Mouse (Mus musculus) limb, embryonic 14.5 days (tissue): Measurements from ENCODE around the gene Cd300lb. TPM values are rescaled to one million over a fixed set of nuclear protein-coding genes. Genes with fewer than 3 reads are reported as not detected.

Experiments
- ATAC-seq: fragments of 200-750 bp; cut with Nextera tagmentation; 2 replicates; pipeline ENCODE4 v1.8.0; 2017; ENCODE audit warnings: low read depth, moderate number of reproducible peaks, moderate TSS enrichment; ENCODE audit not compliant: low FRiP score
- DNase-seq: peaks from one replicate; pipeline ENCODE4 v3.0.0-alpha.2; 2015; ENCODE audit warnings: low spot score
- H3K27ac ChIP-seq: fragments of 300-500 bp; sonication (generic); replicated peaks from 2 replicates; pipeline ENCODE4 v1.5.1; 2014; ENCODE audit warnings: low read depth, mild to moderate bottlenecking, low read length, moderate library complexity, mixed read lengths
- H3K27me3 ChIP-seq: fragments of 300-500 bp; sonication (generic); 2 replicates; pipeline ENCODE4 v1.6.1; 2014; ENCODE audit warnings: low read length, mixed read lengths; ENCODE audit not compliant: control insufficient read depth, insufficient read depth
- H3K36me3 ChIP-seq: fragments of 300-500 bp; sonication (generic); 2 replicates; pipeline ENCODE4 v1.6.1; 2014; ENCODE audit warnings: mild to moderate bottlenecking, low read length, moderate library complexity, mixed read lengths; ENCODE audit not compliant: control insufficient read depth, insufficient read depth
- H3K4me1 ChIP-seq: fragments of 300-500 bp; sonication (generic); 2 replicates; pipeline ENCODE4 v1.6.1; 2014; ENCODE audit warnings: antibody characterized with exemption, low read length, mixed read lengths; ENCODE audit not compliant: control insufficient read depth, insufficient read depth
- H3K4me2 ChIP-seq: fragments of 300-500 bp; sonication (generic); replicated peaks from 2 replicates; pipeline ENCODE4 v1.6.1; 2014; ENCODE audit warnings: low read depth, mild to moderate bottlenecking, low read length, moderate library complexity; ENCODE audit not compliant: severe bottlenecking
- H3K4me3 ChIP-seq: fragments of 300-500 bp; sonication (generic); replicated peaks from 2 replicates; pipeline ENCODE4 v1.5.1; 2014; ENCODE audit warnings: low read length
- H3K9ac ChIP-seq: fragments of 300-500 bp; sonication (generic); 2 replicates; pipeline ENCODE4 v1.6.1; 2014; ENCODE audit warnings: mild to moderate bottlenecking, low read depth, low read length, moderate library complexity; ENCODE audit not compliant: severe bottlenecking
- H3K9me3 ChIP-seq: fragments of 300-500 bp; sonication (generic); 2 replicates; pipeline ENCODE4 v1.6.1; 2016; ENCODE audit warnings: low read length; ENCODE audit not compliant: control insufficient read depth
- POLR2A ChIP-seq: fragments of 200-500 bp; IDR thresholded peaks from 2 replicates; pipeline ENCODE4 v1.8.0; 2012; ENCODE audit warnings: inconsistent platforms, mild to moderate bottlenecking, moderate library complexity, borderline replicate concordance; ENCODE audit not compliant: insufficient read depth, insufficient read length; ENCODE audit errors: extremely low read depth
- WGBS: fragments of 180-500 bp; shearing (Covaris S2); extraction: QIAGEN DNeasy Blood & Tissue Kit; methylation state at CpG from one replicate; pipeline ENCODE4 v1.1.7; 2014; 5-methylcytosine and 5-hydroxymethylcytosine counted together
- polyA plus RNA-seq, 2 experiments: library from polyadenylated mRNA; depleted of rRNA in 1 of 2; stranded (reverse) in 1 of 2; unstranded in 1 of 2; fragments of >200 nt; fragmentation: Nextera tagmentation in 1 of 2; extraction: Ambion mirVana in 1 of 2; gene quantifications; 2 replicates each; pipeline versions ENCODE4 v1.2.1 to v1.2.3; 2012 to 2014

Cd300lb gene
- polyA plus RNA-seq, 2 experiments, result 0.32 to 0.33 TPM

- no peak overlapping the region for H3K9ac ChIP-seq
- no peaks in the 10 kb centered on the region for H3K9me3 ChIP-seq
- no peak overlapping the region for H3K4me2 ChIP-seq
- H3K27ac ChIP-seq, result no peak overlapping the region
- H3K4me3 ChIP-seq, result no peak overlapping the region
- no peak for TF ChIP-seq POLR2A
- no peaks in the 10 kb centered on the region for H3K4me1 ChIP-seq
- WGBS, result 65% methylated on average over 1 of the region's 1 CpGs
- no peaks in the 10 kb centered on the region for H3K27me3 ChIP-seq
- ATAC-seq (no peak), DNase-seq (no peak)
- no peaks in the 10 kb centered on the region for H3K36me3 ChIP-seq
Measured at GRCm38 (mm10) chr11:114960369-114960768, 26.2 kb upstream of the Cd300lb start.

GRCm38 (mm10) chr11:114933591-114933990 lies 595 bp downstream of the Cd300lb start:
- no peaks in the 10 kb centered on the region for H3K4me1 ChIP-seq
- no peak overlapping the region for H3K27ac ChIP-seq
- WGBS, result 79% methylated on average over 4 of the region's 4 CpGs
- no peaks in the 10 kb centered on the region for H3K36me3 ChIP-seq
- DNase-seq (no peak), ATAC-seq (no peak)
- no peak overlapping the region for H3K9ac ChIP-seq
- no peaks in the 10 kb centered on the region for H3K27me3 ChIP-seq
- no peaks in the 10 kb centered on the region for H3K9me3 ChIP-seq
- no peak overlapping the region for H3K4me2 ChIP-seq
- no peak for TF ChIP-seq POLR2A
- H3K4me3 ChIP-seq, result no peak overlapping the region

DNA sequence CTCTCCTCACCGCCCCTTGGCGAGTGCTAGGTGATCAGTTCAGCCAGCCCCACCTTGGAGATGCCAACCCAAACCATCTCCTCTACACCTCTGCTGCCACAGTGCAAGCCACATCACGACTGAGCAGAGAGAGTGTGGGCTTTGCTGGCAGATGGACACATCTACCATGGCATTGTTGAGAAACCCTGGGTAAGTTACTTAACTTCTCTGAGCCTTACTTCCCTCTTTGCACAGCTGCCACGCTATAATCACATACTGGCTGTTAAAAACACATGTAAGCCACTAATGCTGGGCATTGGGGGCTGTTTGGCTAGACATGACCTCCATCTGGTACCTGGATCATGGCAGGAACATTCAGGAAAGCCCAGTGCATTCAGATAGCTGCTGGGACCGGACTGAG lies 3.1 kb downstream of the Cd300lb start:
- DNase-seq, result no peak
- no peak overlapping the region for H3K4me2 ChIP-seq

DNA sequence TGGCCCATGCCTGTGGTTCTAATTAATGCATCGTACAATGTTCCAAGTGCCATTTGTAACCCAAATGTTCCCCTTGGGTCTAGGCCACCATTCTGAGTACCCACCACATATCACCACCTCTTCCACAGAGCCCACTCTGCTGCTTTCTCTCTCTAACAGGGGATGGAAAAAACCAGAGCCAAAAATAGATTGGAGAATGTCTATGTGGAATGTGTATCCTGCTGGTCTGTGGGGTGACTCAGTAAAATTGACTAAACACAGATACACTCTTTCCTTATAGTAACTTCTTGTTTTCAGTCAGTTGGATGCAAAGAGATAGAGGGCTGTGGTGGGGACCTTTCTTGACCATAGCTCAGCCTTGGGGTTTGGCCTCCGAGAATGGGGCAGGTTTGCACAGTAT lies 4.6 kb downstream of the Cd300lb start:
- H3K4me1 ChIP-seq, result no peaks in the 10 kb centered on the region
- H3K27me3 ChIP-seq, result no peaks in the 10 kb centered on the region
- H3K4me3 ChIP-seq, result no peak overlapping the region
- no peaks in the 10 kb centered on the region for H3K9me3 ChIP-seq
- no peak for TF ChIP-seq POLR2A
- no peak overlapping the region for H3K4me2 ChIP-seq
- ATAC-seq, result no peak
- no peaks in the 10 kb centered on the region for H3K36me3 ChIP-seq
- WGBS, result 81% methylated on average over 2 of the region's 2 CpGs
- peak; percentile 13 for DNase-seq
- no peak overlapping the region for H3K9ac ChIP-seq
- no peak overlapping the region for H3K27ac ChIP-seq

More for the DNA sequence above, 3.1 kb downstream of the Cd300lb start:
- Histone ChIP-seq H3K27me3 (no peaks in the 10 kb centered on the region), H3K9me3 (no peaks in the 10 kb centered on the region), H3K27ac (no peak overlapping the region), H3K4me1 (no peaks in the 10 kb centered on the region), H3K36me3 (no peaks in the 10 kb centered on the region), H3K9ac (no peak overlapping the region), H3K4me3 (no peak overlapping the region)
- no peak for ATAC-seq
- WGBS, result 71% methylated on average over 5 of the region's 5 CpGs
- TF ChIP-seq POLR2A, result no peak

DNA sequence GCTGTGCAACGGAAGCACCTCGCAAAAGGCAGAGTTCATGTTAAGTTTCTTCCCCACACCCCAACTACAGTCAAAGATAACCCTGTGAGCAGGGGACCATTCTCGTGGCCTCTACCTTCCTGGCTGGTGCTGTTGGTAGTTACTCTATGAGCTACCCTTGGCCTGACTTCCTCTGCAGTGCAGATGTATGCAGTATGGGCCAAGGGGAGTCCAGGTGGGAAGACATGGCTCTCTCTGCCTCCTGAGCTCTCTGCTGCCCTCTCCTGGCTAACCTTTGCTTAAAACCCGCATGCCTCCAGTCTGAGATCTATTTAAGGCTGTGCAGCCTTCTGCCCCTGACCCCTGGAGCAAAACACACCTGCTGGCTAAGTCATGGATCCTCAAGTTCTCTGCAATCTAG lies 10.2 kb downstream of the Cd300lb start:
- Histone ChIP-seq H3K4me3 (no peak overlapping the region), H3K9ac (no peak overlapping the region), H3K4me1 (no peaks in the 10 kb centered on the region), H3K9me3 (no peaks in the 10 kb centered on the region), H3K36me3 (no peaks in the 10 kb centered on the region), H3K27ac (no peak overlapping the region), H3K27me3 (no peaks in the 10 kb centered on the region), H3K4me2 (no peak overlapping the region)
- no peak for ATAC-seq
- 73% methylated on average over 4 of the region's 4 CpGs for WGBS
- no peak for DNase-seq
- TF ChIP-seq POLR2A, result no peak

GRCm38 (mm10) chr11:114922439-114922838 lies 11.7 kb downstream of the Cd300lb start:
- no peak for ATAC-seq
- H3K9me3 ChIP-seq, result no peaks in the 10 kb centered on the region
- 66% methylated on average over 4 of the region's 4 CpGs for WGBS

More at GRCm38 (mm10) chr11:114922439-114922838, 11.7 kb downstream of the Cd300lb start:
- Histone ChIP-seq H3K36me3 (no peaks in the 10 kb centered on the region), H3K27me3 (no peaks in the 10 kb centered on the region), H3K27ac (no peak overlapping the region), H3K9ac (no peak overlapping the region), H3K4me3 (no peak overlapping the region), H3K4me2 (no peak overlapping the region), H3K4me1 (no peaks in the 10 kb centered on the region)
- no peak for TF ChIP-seq POLR2A
- DNase-seq, result no peak
